Mouse (Mus musculus) thymus, postnatal 0 days (tissue): ENCODE measurements around the gene Itga9. TPM values are rescaled to one million over a fixed set of nuclear protein-coding genes. Genes with fewer than 3 reads are reported as not detected.
A peak's percentile ranks its signal among the peaks of the same experiment; 100 is the strongest.

Experiments used
- DNase-seq: peaks from one replicate; pipeline ENCODE4 v3.0.0-alpha.2; 2015; ENCODE audit warnings: low spot score
- polyA plus RNA-seq: library from polyadenylated mRNA; unstranded; fragments of >200 nt; fragmentation: Nextera tagmentation; extraction: Ambion mirVana; gene quantifications from 2 replicates; pipeline ENCODE4 v1.2.1, GENCODE M21; 2015

Gene Itga9
- polyA plus RNA-seq, 1 experiment from 2014 or later: 3.3 TPM

- DNase-seq: no peak
Measured at GRCm38 (mm10) chr9:118650976-118651375, 44.5 kb downstream of the Itga9 start.

GRCm38 (mm10) chr9:118651939-118652338, 45.4 kb downstream of the Itga9 start:
- DNase-seq: no peak

GRCm38 (mm10) chr9:118653436-118653835, 46.9 kb downstream of the Itga9 start:
- no peak for DNase-seq

- DNase-seq: peak; percentile 37
Measured at GRCm38 (mm10) chr9:118654969-118655368, 48.5 kb downstream of the Itga9 start.

GRCm38 (mm10) chr9:118655726-118656125, 49.2 kb downstream of the Itga9 start:
- no peak for DNase-seq

GRCm38 (mm10) chr9:118658159-118658558, 51.7 kb downstream of the Itga9 start:
- DNase-seq: no peak

- DNase-seq: no peak
Measured at GRCm38 (mm10) chr9:118659809-118660208, 53.3 kb downstream of the Itga9 start.

GRCm38 (mm10) chr9:118660259-118660658, 53.8 kb downstream of the Itga9 start:
- DNase-seq: no peak

- DNase-seq: peak; percentile 60
Measured at GRCm38 (mm10) chr9:118662026-118662425, 55.5 kb downstream of the Itga9 start.

- DNase-seq: no peak
Measured at GRCm38 (mm10) chr9:118662476-118662875, 56.0 kb downstream of the Itga9 start.

- no peak for DNase-seq
Measured at GRCm38 (mm10) chr9:118663938-118664337, 57.4 kb downstream of the Itga9 start.

GRCm38 (mm10) chr9:118666069-118666468, 59.6 kb downstream of the Itga9 start:
- no peak for DNase-seq

- DNase-seq: no peak
Measured at GRCm38 (mm10) chr9:118669696-118670095, 63.2 kb downstream of the Itga9 start.

- DNase-seq: no peak
Measured at GRCm38 (mm10) chr9:118674277-118674676, 67.8 kb downstream of the Itga9 start.

- DNase-seq: no peak
Measured at GRCm38 (mm10) chr9:118674761-118675160, 68.3 kb downstream of the Itga9 start.

- DNase-seq: no peak
Measured at GRCm38 (mm10) chr9:118675573-118676170, 69.2 kb downstream of the Itga9 start.

- no peak for DNase-seq
Measured at GRCm38 (mm10) chr9:118676692-118677091, 70.2 kb downstream of the Itga9 start.

- peak; percentile 67 for DNase-seq
Measured at GRCm38 (mm10) chr9:118677349-118677748, 70.9 kb downstream of the Itga9 start.

- peak; percentile 86 for DNase-seq
Measured at GRCm38 (mm10) chr9:118678020-118678750, 71.7 kb downstream of the Itga9 start.

- no peak for DNase-seq
Measured at GRCm38 (mm10) chr9:118678759-118679158, 72.3 kb downstream of the Itga9 start.

GRCm38 (mm10) chr9:118681506-118681905, 75.0 kb downstream of the Itga9 start:
- DNase-seq: no peak

GRCm38 (mm10) chr9:118682154-118682553, 75.7 kb downstream of the Itga9 start:
- no peak for DNase-seq

- DNase-seq: no peak
Measured at GRCm38 (mm10) chr9:118683507-118683906, 77.0 kb downstream of the Itga9 start.
